Mouse (Mus musculus) layer of hippocampus, postnatal 10 days (tissue): ENCODE measurements at regions not wholly inside any gene's neighbourhood (a gene's known extent, or its start where the extent isn't known, plus 50 kb on each side); places are given as distances from the start of the nearest gene placed in this dataset.

Source experiments
- DNase-seq, 2 experiments: peaks; one replicate each; pipeline ENCODE4 v3.0.0; 2021; ENCODE audit warnings: low spot score in 2 of 2

DNA sequence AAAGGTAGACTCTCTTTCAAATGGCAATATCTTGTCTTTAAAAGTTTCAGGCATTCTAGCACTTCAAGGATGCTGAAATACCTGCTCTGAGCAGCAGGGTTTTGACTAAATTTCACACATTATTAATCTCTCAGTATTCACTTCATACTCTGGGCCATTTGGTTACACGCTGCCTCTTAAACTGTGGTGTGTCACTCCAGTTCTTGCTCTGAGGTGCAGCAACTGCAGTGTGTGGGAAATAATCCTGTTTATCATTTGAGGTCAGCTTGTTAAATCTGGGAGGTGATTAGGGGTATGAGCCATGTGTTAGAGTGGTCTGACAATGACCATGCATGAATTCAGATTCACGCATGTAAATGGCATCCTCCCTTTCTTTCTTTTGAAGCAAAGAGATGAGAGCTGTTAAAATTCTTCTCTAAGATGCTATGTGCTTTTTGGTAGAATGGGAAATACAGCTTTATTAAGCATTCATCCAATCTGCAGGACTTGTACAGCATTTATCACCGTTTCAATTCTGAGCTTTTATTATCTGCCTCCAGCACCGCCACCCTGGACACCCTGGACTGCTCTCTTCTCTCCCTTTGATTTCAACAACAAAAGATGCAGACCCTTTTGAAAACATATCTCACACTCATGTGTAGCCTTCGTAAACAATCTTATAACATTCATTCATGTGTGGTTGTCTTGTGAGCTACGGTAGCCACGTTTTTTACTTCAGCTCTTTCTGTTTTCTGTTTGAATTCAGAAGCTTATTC is 362.4 kb upstream of the Gm38303 start:
- DNase-seq = no peak

DNA sequence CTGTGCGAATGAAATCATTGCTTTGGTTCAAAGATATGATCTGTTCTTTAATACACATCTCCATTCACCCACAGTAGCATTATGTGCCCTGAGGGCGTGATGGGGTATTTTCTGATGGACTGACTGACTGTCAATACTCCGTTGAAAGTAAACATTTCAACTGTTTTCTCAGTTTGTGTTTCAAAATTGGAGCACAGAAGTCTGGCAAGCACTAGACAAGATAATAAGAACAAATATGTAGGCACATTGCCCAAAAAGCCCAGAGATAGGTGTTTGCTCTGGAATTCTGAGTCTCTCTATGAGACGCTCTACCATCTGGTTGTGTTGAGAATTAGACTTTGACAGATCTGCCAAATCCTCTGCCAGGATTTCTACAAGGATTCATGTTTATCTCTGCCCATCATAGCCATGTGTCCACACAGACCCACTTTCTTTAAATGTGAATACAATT is 350.0 kb upstream of the Gm38303 start:
- no peak for DNase-seq

DNA sequence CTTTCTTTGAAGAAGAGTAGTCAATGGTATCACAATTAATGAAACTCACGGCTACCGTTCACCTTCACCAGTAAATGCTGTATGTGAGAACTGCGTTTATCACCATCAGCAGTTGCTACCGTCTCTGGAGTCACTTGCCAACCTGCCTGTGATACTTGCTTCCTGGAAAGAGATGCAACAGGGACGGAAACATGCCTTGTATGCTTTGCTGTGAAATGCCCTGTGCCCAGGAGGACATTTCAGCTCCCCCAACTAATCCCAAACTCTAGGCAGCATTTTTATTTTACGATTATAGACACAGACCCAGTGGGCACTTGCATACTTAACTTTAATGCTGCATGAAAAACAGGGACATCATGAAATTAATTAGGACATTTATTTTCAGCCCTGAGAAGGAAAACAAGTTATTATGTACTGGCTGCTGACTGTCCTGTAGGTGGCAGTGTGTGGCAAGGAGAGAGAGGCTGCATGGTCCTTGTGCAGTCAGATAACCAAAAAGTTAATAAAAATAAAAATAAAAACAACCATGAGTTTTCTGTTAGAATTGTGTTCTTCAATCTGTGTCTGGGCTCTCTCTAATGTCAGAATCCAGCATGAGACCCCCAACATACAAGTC is 349.5 kb upstream of the Gm38303 start:
- DNase-seq = peak; percentile 70 to 79

DNA sequence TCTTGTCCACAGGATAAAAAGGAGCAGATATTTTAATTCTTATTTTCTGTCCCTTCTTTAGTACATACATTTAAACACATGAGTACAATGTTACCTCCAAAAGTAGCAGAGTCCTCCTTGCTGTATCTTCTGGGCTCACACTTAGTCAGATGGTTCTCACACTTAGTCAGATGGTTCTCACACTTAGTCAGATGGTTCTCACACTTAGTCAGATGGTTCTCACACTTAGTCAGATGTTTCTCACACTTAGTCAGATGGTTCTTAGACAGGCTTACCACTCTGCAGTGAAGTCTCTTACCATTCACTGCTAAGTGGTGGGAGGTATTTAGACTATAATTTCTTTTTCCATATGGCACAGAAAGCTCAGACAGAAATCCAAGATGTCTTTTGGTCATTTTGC is 346.5 kb upstream of the Gm38303 start:
- DNase-seq = no peak

DNA sequence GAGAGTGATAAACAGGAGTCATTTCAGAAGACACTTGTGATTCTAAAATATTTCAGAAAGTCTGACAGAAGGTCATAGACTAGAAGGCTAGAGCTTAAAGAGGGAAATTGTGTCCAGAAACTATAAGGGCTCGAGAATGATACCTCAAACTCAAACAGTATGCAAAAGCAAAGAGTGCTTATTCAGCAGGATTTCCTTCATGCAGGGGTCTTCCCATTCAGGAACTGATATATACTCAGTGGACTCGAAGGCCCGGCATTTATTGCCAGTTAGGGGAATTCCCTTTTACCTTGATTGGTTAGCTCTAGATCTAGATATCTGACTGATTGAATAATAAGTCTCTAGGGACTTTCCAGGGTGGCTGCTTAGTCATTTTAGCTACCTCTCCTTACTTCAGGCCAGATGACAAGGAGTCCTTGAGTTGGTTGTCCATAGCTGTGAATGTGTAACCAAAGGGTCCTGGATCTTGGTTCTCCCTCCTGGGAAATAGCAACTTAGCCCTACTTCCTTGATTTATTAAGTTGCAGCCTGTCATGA is 312.6 kb upstream of the Gm38303 start:
- DNase-seq = no peak
